In the genomic region with DNA sequence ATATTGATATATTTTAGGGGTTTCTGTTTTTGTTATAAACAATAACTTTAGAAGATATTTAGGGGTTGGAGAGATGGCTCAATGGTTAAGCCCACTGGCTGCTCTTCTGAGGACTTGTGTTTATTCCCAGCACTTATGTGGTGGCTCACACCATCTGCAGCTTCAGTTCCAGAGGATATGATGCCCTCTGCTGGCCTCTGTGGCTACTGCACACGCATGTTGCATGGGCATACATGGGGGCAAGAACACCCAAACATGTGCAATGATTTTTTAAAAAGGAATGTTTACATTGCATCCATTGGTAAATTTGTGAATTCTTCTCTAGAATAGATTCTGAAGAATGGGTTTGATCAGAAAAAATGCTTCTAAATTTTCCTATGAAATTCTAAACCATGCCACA, we compare ENCODE assay signal across 16 mouse cellular contexts.
DNase-seq lines count a peak whose midpoint lies in the region; ATAC-seq and TF ChIP-seq lines count a peak whose summit lies in the region.
"Had no signal": no experiment of that assay in that cellular context is flagged by ENCODE, and none has a peak within 500 bp of the region (broad histone marks: within the 10 kb centered on the region; RNA-seq: fewer than 3 reads in every experiment).

No protein-coding gene starts in this region.

- peak; percentile 5 for DNase-seq in adrenal gland, postnatal 10 days
- no peak for DNase-seq in adrenal gland, postnatal 4 days (ENCODE audit: low spot score in 2 of 2)
- DNase-seq in kidney, adult 2 months, result no peak
- no peak for DNase-seq in kidney, postnatal 25 days
- DNase-seq in testis, postnatal 10 days (ENCODE audit: low spot score), result no peak
- DNase-seq in stomach, postnatal 0 days (ENCODE audit: low spot score), result no peak
- DNase-seq in urinary bladder, postnatal 36 days (ENCODE audit: low spot score in 2 of 2), result no peak
- DNase-seq: adrenal gland, adult 8-10 months; cerebellum, adult 11-12 months; gastrocnemius, postnatal 14 days; retina, postnatal 1 day had no signal

- no peak for TF ChIP-seq POLR2A in kidney, adult 2 months (IDR thresholded peaks at IDR 0.05; ENCODE audit: low read depth, low read length)
- no peak for TF ChIP-seq POLR2A in testis, adult 2 months (IDR thresholded peaks at IDR 0.05; ENCODE audit: control insufficient read depth, low read depth, low read length)

- TF ChIP-seq EP300 in stomach, postnatal 0 days (optimal IDR thresholded peaks at IDR 0.05), result no peak

- WGBS in kidney, adult 2 months, result 60% methylated on average over 1 of the region's 1 CpGs
- 28% methylated on average over 1 of the region's 1 CpGs for WGBS in stomach, postnatal 0 days

- ATAC-seq in stomach, postnatal 0 days (ENCODE audit: low FRiP score, low TSS enrichment), result no peak

- no peak overlapping the region for H3K27ac ChIP-seq in kidney, adult 2 months (ENCODE audit: insufficient read depth, low read depth, low read length)
- H3K27ac ChIP-seq in testis, adult 2 months (ENCODE audit: control insufficient read depth, insufficient read depth, low read depth, low read length), result no peak overlapping the region
- no peak overlapping the region for H3K27ac ChIP-seq in stomach, postnatal 0 days (replicated peaks)
- H3K27ac ChIP-seq: embryonic facial prominence, embryonic 12.5 days; forebrain, embryonic 12.5 days; hindbrain, embryonic 14.5 days; limb, embryonic 15.5 days had no signal

- no peak overlapping the region for H3K4me2 ChIP-seq in stomach, postnatal 0 days (replicated peaks; ENCODE audit: low read depth)
- H3K4me2 ChIP-seq: embryonic facial prominence, embryonic 12.5 days; forebrain, embryonic 12.5 days; hindbrain, embryonic 14.5 days; limb, embryonic 15.5 days had no signal

- H3K4me1 ChIP-seq in kidney, adult 2 months (ENCODE audit: control insufficient read depth, insufficient read depth, low read length), result no peaks in the 10 kb centered on the region
- H3K4me1 ChIP-seq in testis, adult 2 months (ENCODE audit: control insufficient read depth, insufficient read depth, low read length), result no peaks in the 10 kb centered on the region
- no peaks in the 10 kb centered on the region for H3K4me1 ChIP-seq in stomach, postnatal 0 days (replicated peaks; ENCODE audit: control insufficient read depth, insufficient read depth)
- H3K4me1 ChIP-seq: forebrain, embryonic 12.5 days; limb, embryonic 15.5 days had no signal

- no peak overlapping the region for H3K9ac ChIP-seq in stomach, postnatal 0 days (ENCODE audit: low read length)
- H3K9ac ChIP-seq: embryonic facial prominence, embryonic 12.5 days; forebrain, embryonic 12.5 days; hindbrain, embryonic 14.5 days; limb, embryonic 15.5 days had no signal

- peak; percentile 32 for TF ChIP-seq CTCF in kidney, adult 2 months (conservative IDR thresholded peaks at IDR 0.05; ENCODE audit: insufficient read depth, insufficient read length, low read depth, low read length)
- TF ChIP-seq CTCF in testis, adult 2 months (IDR thresholded peaks at IDR 0.05; ENCODE audit: control insufficient read depth, insufficient read depth, insufficient replicate concordance, low read depth, low read length), result peak; percentile 44; the same call in 1 of the 2 replicates
- peak; percentile 46 for TF ChIP-seq CTCF in stomach, postnatal 0 days (IDR thresholded peaks at IDR 0.05; ENCODE audit: low read depth)

- no peaks in the 10 kb centered on the region for H3K9me3 ChIP-seq in stomach, postnatal 0 days (ENCODE audit: control insufficient read depth, low read length)
- H3K9me3 ChIP-seq: embryonic facial prominence, embryonic 12.5 days; forebrain, embryonic 12.5 days; limb, embryonic 15.5 days had no signal

- no peak overlapping the region for H3K4me3 ChIP-seq in kidney, adult 2 months (ENCODE audit: insufficient read depth, low read depth, low read length)
- no peak overlapping the region for H3K4me3 ChIP-seq in testis, adult 2 months (ENCODE audit: control insufficient read depth, low read depth, low read length)
- no peak overlapping the region for H3K4me3 ChIP-seq in stomach, postnatal 0 days (ENCODE audit: low read depth, low read length)
- H3K4me3 ChIP-seq: embryonic facial prominence, embryonic 12.5 days; forebrain, embryonic 12.5 days; limb, embryonic 15.5 days had no signal

- no peaks in the 10 kb centered on the region for H3K27me3 ChIP-seq in kidney, adult 2 months (replicated peaks; ENCODE audit: control insufficient read depth, insufficient read depth, low read length)
- H3K27me3 ChIP-seq in testis, adult 2 months (ENCODE audit: control insufficient read depth, insufficient read depth, low read length), result no peaks in the 10 kb centered on the region
- H3K27me3 ChIP-seq in stomach, postnatal 0 days (ENCODE audit: control insufficient read depth, insufficient read depth, low read length), result no peaks in the 10 kb centered on the region
- H3K27me3 ChIP-seq: embryonic facial prominence, embryonic 12.5 days; forebrain, embryonic 12.5 days; limb, embryonic 15.5 days had no signal

- H3K36me3 ChIP-seq in kidney, adult 2 months (ENCODE audit: control insufficient read depth, insufficient read depth, low read length), result no peaks in the 10 kb centered on the region
- no peaks in the 10 kb centered on the region for H3K36me3 ChIP-seq in testis, adult 2 months (ENCODE audit: control insufficient read depth, insufficient read depth, low read length)
- H3K36me3 ChIP-seq in stomach, postnatal 0 days (ENCODE audit: control insufficient read depth, insufficient read depth, low read length), result no peaks in the 10 kb centered on the region
- H3K36me3 ChIP-seq: embryonic facial prominence, embryonic 12.5 days; forebrain, embryonic 12.5 days; limb, embryonic 15.5 days had no signal
